Mouse (Mus musculus): ENCODE data around the gene Bex1. TPM values are rescaled to one million over a fixed set of nuclear protein-coding genes. Genes with fewer than 3 reads are reported as not detected.

Gene Bex1
- polyA plus RNA-seq, 1 experiment from 2014 or later: 259 TPM

DNA sequence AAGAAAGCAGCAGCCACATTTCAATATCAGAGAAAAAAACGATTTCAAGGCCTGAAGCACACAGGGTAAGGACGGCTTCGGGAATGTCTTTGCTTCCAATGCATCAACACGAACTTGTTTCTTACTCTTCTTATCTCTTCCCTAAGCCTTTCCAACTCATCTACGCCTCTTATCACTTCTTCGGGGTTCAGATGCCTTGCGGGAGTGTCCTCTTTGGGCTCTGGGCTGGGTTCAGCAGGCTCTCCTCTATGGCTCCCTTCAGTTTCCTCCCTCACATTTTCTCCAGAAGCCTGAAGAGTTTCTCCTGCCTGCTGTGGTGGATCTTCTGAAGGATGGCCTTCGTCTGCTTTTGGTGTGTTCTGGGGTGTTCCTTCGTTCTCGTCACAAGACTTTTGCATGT is 44.7 kb downstream of the Bex1 start:
- Histone ChIP-seq H3K27me3 (no peaks in the 10 kb centered on the region), H3K9ac (no peak overlapping the region), H3K27ac (replicated peaks) (no peak overlapping the region), H3K9me3 (no peaks in the 10 kb centered on the region), H3K4me1 (replicated peaks) (peaks cover 5% of the 10 kb centered on the region), H3K4me2 (peak overlapping the region; percentile 58), H3K4me3 (peak overlapping the region; percentile 57), H3K36me3 (no peaks in the 10 kb centered on the region)
- 66% methylated on average over 10 of the region's 10 CpGs for WGBS
- ATAC-seq (ENCODE audit: low FRiP score, low read depth): no peak

Small RNA genes within 50 kb of the gene (microRNA-seq; reads per million reads assigned to microRNA genes)
- not detected for gene Mir6383

Other genes with a start within 250 kb of the Bex1 start
- 248 and 258 TPM in 2 replicates for gene Arxes2, start 221.7 kb downstream of the Bex1 start, polyA plus RNA-seq (2015; fragmentation: Nextera tagmentation; extraction: Ambion mirVana)
- 138 and 141 TPM in 2 replicates for gene Arxes1, start 182.1 kb downstream of the Bex1 start, polyA plus RNA-seq (2015; fragmentation: Nextera tagmentation; extraction: Ambion mirVana)
- 704 and 736 TPM in 2 replicates for gene Bex2, start 147.3 kb downstream of the Bex1 start, polyA plus RNA-seq (2015; fragmentation: Nextera tagmentation; extraction: Ambion mirVana)
- gene Nxf3, start 130.3 kb downstream of the Bex1 start, polyA plus RNA-seq (2015; fragmentation: Nextera tagmentation; extraction: Ambion mirVana): not detected in 2 replicates
- gene Bex4, start 76.5 kb downstream of the Bex1 start, polyA plus RNA-seq (2015; fragmentation: Nextera tagmentation; extraction: Ambion mirVana): 142 and 146 TPM in 2 replicates
- 119 and 125 TPM in 2 replicates for gene Tceal8, start 43.2 kb downstream of the Bex1 start, polyA plus RNA-seq (2015; fragmentation: Nextera tagmentation; extraction: Ambion mirVana)
- gene Tceal5, start 11.6 kb downstream of the Bex1 start, polyA plus RNA-seq (2015; fragmentation: Nextera tagmentation; extraction: Ambion mirVana): 35.3 and 37.8 TPM in 2 replicates
- gene Tceal7, start 734 bp downstream of the Bex1 start, polyA plus RNA-seq (2015; fragmentation: Nextera tagmentation; extraction: Ambion mirVana): 2.7 and 4.1 TPM in 2 replicates
- gene Tceal9, start 29.6 kb upstream of the Bex1 start, polyA plus RNA-seq (2015; fragmentation: Nextera tagmentation; extraction: Ambion mirVana): 236 and 251 TPM in 2 replicates
- 743 and 769 TPM in 2 replicates for gene Bex3, start 54.7 kb upstream of the Bex1 start, polyA plus RNA-seq (2015; fragmentation: Nextera tagmentation; extraction: Ambion mirVana)